18 mouse cellular contexts compared by ENCODE assay signal in the genomic region with DNA sequence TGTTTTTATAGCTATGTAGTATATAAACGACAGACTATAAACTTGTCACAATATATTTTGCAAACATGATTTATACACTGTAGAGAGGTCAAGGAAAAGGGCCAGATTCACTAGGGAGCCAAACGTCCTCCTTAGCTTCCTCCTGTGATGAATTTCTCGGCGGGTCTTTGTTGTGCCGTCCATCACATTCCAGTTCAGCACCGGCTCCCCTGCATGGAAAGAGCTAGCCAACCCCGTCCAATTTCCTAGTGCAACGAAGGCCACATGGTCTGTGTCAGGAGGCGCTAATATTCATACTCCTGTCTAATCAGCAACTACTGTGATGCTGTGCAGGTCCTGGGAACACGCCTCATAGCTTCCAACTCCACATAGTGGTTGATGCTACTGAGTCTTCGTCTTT. TPM values are rescaled to one million over a fixed set of nuclear protein-coding genes. Genes with fewer than 3 reads are reported as not detected.
DNase-seq lines count a peak whose midpoint lies in the region; ATAC-seq and TF ChIP-seq lines count a peak whose summit lies in the region.
"Had no signal": no experiment of that assay in that cellular context is flagged by ENCODE, and none has a peak within 500 bp of the region (broad histone marks: within the 10 kb centered on the region; RNA-seq: fewer than 3 reads in every experiment).

No protein-coding gene starts in this region.

- intact Hi-C loops in heart, postnatal 14 days (cut with DNase I) = no loop called here

- no peaks in the 10 kb centered on the region for H3K27me3 ChIP-seq in heart, embryonic 13.5 days (replicated peaks)
- no peaks in the 10 kb centered on the region for H3K27me3 ChIP-seq in kidney, postnatal 0 days (ENCODE audit: insufficient read depth, low read length)
- H3K27me3 ChIP-seq in limb, embryonic 10.5 days (ENCODE audit: low read depth, poor library complexity, severe bottlenecking) = 0 out of 2 replicates have a peak, but pooled peaks cover 3% of the 10 kb centered on the region
- no peaks in the 10 kb centered on the region for H3K27me3 ChIP-seq in hindbrain, embryonic 14.5 days (ENCODE audit: control insufficient read depth, insufficient read depth, low read length)
- no peaks in the 10 kb centered on the region for H3K27me3 ChIP-seq in midbrain, embryonic 16.5 days (ENCODE audit: control insufficient read depth, insufficient read depth, low read depth, low read length)
- H3K27me3 ChIP-seq: embryonic facial prominence, embryonic 12.5 days; hindbrain, embryonic 12.5 days had no signal

- no peak for DNase-seq in heart, postnatal 14 days
- DNase-seq in kidney, postnatal 0 days (ENCODE audit: low spot score) = peak; percentile 93
- no peak for DNase-seq in kidney, postnatal 14 days
- DNase-seq in embryo, embryonic 11 days = peak; percentile 54
- peak; percentile 58 for DNase-seq in limb, embryonic 10.5 days (ENCODE audit: low spot score)
- DNase-seq in hindbrain, embryonic 14.5 days (ENCODE audit: low spot score) = no peak
- DNase-seq: cerebellum, postnatal 10 days; gastrocnemius, postnatal 25 days; kidney, adult 2 months; liver; lung, postnatal 10 days; right cerebral cortex, postnatal 25 days had no signal

- no peak for ATAC-seq in heart, embryonic 13.5 days (ENCODE audit: extremely low read depth, insufficient number of reproducible peaks, low FRiP score, low TSS enrichment)
- ATAC-seq in kidney, postnatal 0 days (replicated peaks; ENCODE audit: low FRiP score, low read depth) = peak; percentile 91
- no peak for ATAC-seq in hindbrain, embryonic 14.5 days (ENCODE audit: low FRiP score)
- ATAC-seq in midbrain, embryonic 16.5 days = no peak

- no peak for TF ChIP-seq CTCF in kidney, postnatal 0 days (IDR thresholded peaks at IDR 0.05; ENCODE audit: low read depth)

- no peaks in the 10 kb centered on the region for H3K36me3 ChIP-seq in heart, embryonic 13.5 days
- no peaks in the 10 kb centered on the region for H3K36me3 ChIP-seq in kidney, postnatal 0 days (ENCODE audit: insufficient read depth, low read length)
- no peaks in the 10 kb centered on the region for H3K36me3 ChIP-seq in limb, embryonic 10.5 days
- no peaks in the 10 kb centered on the region for H3K36me3 ChIP-seq in hindbrain, embryonic 14.5 days (replicated peaks; ENCODE audit: control insufficient read depth, insufficient read depth)
- H3K36me3 ChIP-seq in midbrain, embryonic 16.5 days (ENCODE audit: control insufficient read depth, insufficient read depth, low read length) = no peaks in the 10 kb centered on the region
- H3K36me3 ChIP-seq: embryonic facial prominence, embryonic 12.5 days; hindbrain, embryonic 12.5 days had no signal

- H3K4me1 ChIP-seq in heart, embryonic 13.5 days = peaks cover 31% of the 10 kb centered on the region
- 0 out of 2 replicates have a peak, but pooled peaks cover 3% of the 10 kb centered on the region for H3K4me1 ChIP-seq in kidney, postnatal 0 days (replicated peaks; ENCODE audit: insufficient read depth, low read length)
- H3K4me1 ChIP-seq in limb, embryonic 10.5 days = peaks cover 12% of the 10 kb centered on the region
- H3K4me1 ChIP-seq in hindbrain, embryonic 14.5 days (replicated peaks; ENCODE audit: control insufficient read depth, insufficient read depth, low read length) = no peaks in the 10 kb centered on the region
- no peaks in the 10 kb centered on the region for H3K4me1 ChIP-seq in midbrain, embryonic 16.5 days (ENCODE audit: control insufficient read depth, insufficient read depth, low read length)
- H3K4me1 ChIP-seq: embryonic facial prominence, embryonic 12.5 days had no signal

- no peaks in the 10 kb centered on the region for H3K9me3 ChIP-seq in heart, embryonic 13.5 days
- H3K9me3 ChIP-seq in kidney, postnatal 0 days (replicated peaks; ENCODE audit: low read length) = no peaks in the 10 kb centered on the region
- H3K9me3 ChIP-seq in limb, embryonic 10.5 days (replicated peaks) = no peaks in the 10 kb centered on the region
- H3K9me3 ChIP-seq in hindbrain, embryonic 14.5 days (ENCODE audit: control insufficient read depth, low read length) = no peaks in the 10 kb centered on the region
- H3K9me3 ChIP-seq in midbrain, embryonic 16.5 days (replicated peaks; ENCODE audit: control insufficient read depth, low read length, poor library complexity, severe bottlenecking) = no peaks in the 10 kb centered on the region
- H3K9me3 ChIP-seq: embryonic facial prominence, embryonic 12.5 days; hindbrain, embryonic 12.5 days had no signal

- no peak overlapping the region for H3K9ac ChIP-seq in heart, embryonic 13.5 days
- no peak overlapping the region for H3K9ac ChIP-seq in kidney, postnatal 0 days (ENCODE audit: low read depth, low read length)
- H3K9ac ChIP-seq in hindbrain, embryonic 14.5 days = no peak overlapping the region
- no peak overlapping the region for H3K9ac ChIP-seq in midbrain, embryonic 16.5 days (ENCODE audit: low read depth, low read length)
- H3K9ac ChIP-seq: embryonic facial prominence, embryonic 12.5 days; hindbrain, embryonic 12.5 days had no signal

- peak overlapping the region; percentile 22 for H3K4me2 ChIP-seq in heart, embryonic 13.5 days
- no peak overlapping the region for H3K4me2 ChIP-seq in kidney, postnatal 0 days (ENCODE audit: low read length)
- no peak overlapping the region for H3K4me2 ChIP-seq in hindbrain, embryonic 14.5 days (replicated peaks)
- no peak overlapping the region for H3K4me2 ChIP-seq in midbrain, embryonic 16.5 days (ENCODE audit: low read length)
- H3K4me2 ChIP-seq: embryonic facial prominence, embryonic 12.5 days; hindbrain, embryonic 12.5 days; midbrain, embryonic 11.5 days had no signal

- WGBS in heart, embryonic 13.5 days = 23% methylated on average over 11 of the region's 11 CpGs
- 8% methylated on average over 11 of the region's 11 CpGs for WGBS in kidney, postnatal 0 days
- WGBS in limb, embryonic 10.5 days = 29% methylated on average over 11 of the region's 11 CpGs
- WGBS in hindbrain, embryonic 14.5 days = 45% methylated on average over 11 of the region's 11 CpGs
- 54% methylated on average over 11 of the region's 11 CpGs for WGBS in midbrain, embryonic 16.5 days

- H3K27ac ChIP-seq in heart, embryonic 13.5 days (replicated peaks) = no peak overlapping the region
- no peak overlapping the region for H3K27ac ChIP-seq in kidney, postnatal 0 days
- no peak overlapping the region for H3K27ac ChIP-seq in limb, embryonic 10.5 days
- H3K27ac ChIP-seq in hindbrain, embryonic 14.5 days = no peak overlapping the region
- no peak overlapping the region for H3K27ac ChIP-seq in midbrain, embryonic 16.5 days (ENCODE audit: low read length)
- H3K27ac ChIP-seq: embryonic facial prominence, embryonic 12.5 days; hindbrain, embryonic 12.5 days had no signal

- no peak overlapping the region for H3K4me3 ChIP-seq in heart, embryonic 13.5 days
- no peak overlapping the region for H3K4me3 ChIP-seq in kidney, postnatal 0 days (replicated peaks; ENCODE audit: low read depth, low read length)
- H3K4me3 ChIP-seq in limb, embryonic 10.5 days = no peak overlapping the region
- no peak overlapping the region for H3K4me3 ChIP-seq in hindbrain, embryonic 14.5 days (replicated peaks; ENCODE audit: low read length)
- no peak overlapping the region for H3K4me3 ChIP-seq in midbrain, embryonic 16.5 days (ENCODE audit: low read depth, low read length)
- H3K4me3 ChIP-seq: embryonic facial prominence, embryonic 12.5 days; hindbrain, embryonic 12.5 days had no signal

RNA-seq across cellular contexts. Expression of gene Creg1, which starts 15.5 kb away (rescaled TPM):
- 105 and 110 TPM in 2 replicates for polyA plus RNA-seq in heart, embryonic 13.5 days (2015; fragmentation: Nextera tagmentation; extraction: Ambion mirVana)
- total RNA-seq in heart, postnatal 14 days (2021) = 10 to 100 TPM; 43.5 to 52.3 TPM
- 89.9 and 90.2 TPM in 2 replicates for polyA plus RNA-seq in kidney, postnatal 0 days (2015; fragmentation: Nextera tagmentation; extraction: Ambion mirVana)
- polyA plus RNA-seq in limb, embryonic 10.5 days (2016; fragmentation: Nextera tagmentation; extraction: Ambion mirVana) = 31.5 and 36.0 TPM in 2 replicates
- 35.2 and 36.5 TPM in 2 replicates for polyA plus RNA-seq in hindbrain, embryonic 14.5 days (2014; fragmentation: Nextera tagmentation; extraction: Ambion mirVana)
- polyA plus RNA-seq in midbrain, embryonic 16.5 days (2015; fragmentation: Nextera tagmentation; extraction: Ambion mirVana) = 32.6 and 33.9 TPM in 2 replicates

RNA-seq across cellular contexts. Expression of gene Rcsd1, which starts 38.5 kb away (rescaled TPM):
- polyA plus RNA-seq in heart, embryonic 13.5 days (2015; fragmentation: Nextera tagmentation; extraction: Ambion mirVana) = 83.9 and 95.4 TPM in 2 replicates
- 100 to 1,000 TPM; 103 to 109 TPM for total RNA-seq in heart, postnatal 14 days (2021)
- polyA plus RNA-seq in kidney, postnatal 0 days (2015; fragmentation: Nextera tagmentation; extraction: Ambion mirVana) = 53.7 and 57.5 TPM in 2 replicates
- polyA plus RNA-seq in limb, embryonic 10.5 days (2016; fragmentation: Nextera tagmentation; extraction: Ambion mirVana) = 10.1 and 10.8 TPM in 2 replicates
- 6.0 and 8.4 TPM in 2 replicates for polyA plus RNA-seq in hindbrain, embryonic 14.5 days (2014; fragmentation: Nextera tagmentation; extraction: Ambion mirVana)
- 7.8 and 7.9 TPM in 2 replicates for polyA plus RNA-seq in midbrain, embryonic 16.5 days (2015; fragmentation: Nextera tagmentation; extraction: Ambion mirVana)

RNA-seq across cellular contexts. Expression of gene Cd247, which starts 40.4 kb away (rescaled TPM):
- polyA plus RNA-seq in heart, embryonic 13.5 days (2015; fragmentation: Nextera tagmentation; extraction: Ambion mirVana) = 0.42 and 0.55 TPM in 2 replicates
- 1 to 10 TPM; 1.4 to 7.9 TPM for total RNA-seq in heart, postnatal 14 days (2021)
- polyA plus RNA-seq in kidney, postnatal 0 days (2015; fragmentation: Nextera tagmentation; extraction: Ambion mirVana) = 0.47 and 0.67 TPM in 2 replicates
- 1.0 and 1.1 TPM in 2 replicates for polyA plus RNA-seq in limb, embryonic 10.5 days (2016; fragmentation: Nextera tagmentation; extraction: Ambion mirVana)
- 0.54 and 0.90 TPM in 2 replicates for polyA plus RNA-seq in hindbrain, embryonic 14.5 days (2014; fragmentation: Nextera tagmentation; extraction: Ambion mirVana)
- polyA plus RNA-seq in midbrain, embryonic 16.5 days (2015; fragmentation: Nextera tagmentation; extraction: Ambion mirVana) = 1.2 and 1.3 TPM in 2 replicates
- total RNA-seq: left cerebral cortex, postnatal 14 days had no signal

Comparison
In these comparisons a context has a peak if more than half of its experiments do, and no peak if none do; other contexts are left out.
1. DNase-seq: peak in kidney, postnatal 0 days (single experiment), embryo, embryonic 11 days (single experiment) and limb, embryonic 10.5 days (single experiment); none in heart, postnatal 14 days (0 of 2), kidney, postnatal 14 days (single experiment) and hindbrain, embryonic 14.5 days (single experiment).